In the genomic region with DNA sequence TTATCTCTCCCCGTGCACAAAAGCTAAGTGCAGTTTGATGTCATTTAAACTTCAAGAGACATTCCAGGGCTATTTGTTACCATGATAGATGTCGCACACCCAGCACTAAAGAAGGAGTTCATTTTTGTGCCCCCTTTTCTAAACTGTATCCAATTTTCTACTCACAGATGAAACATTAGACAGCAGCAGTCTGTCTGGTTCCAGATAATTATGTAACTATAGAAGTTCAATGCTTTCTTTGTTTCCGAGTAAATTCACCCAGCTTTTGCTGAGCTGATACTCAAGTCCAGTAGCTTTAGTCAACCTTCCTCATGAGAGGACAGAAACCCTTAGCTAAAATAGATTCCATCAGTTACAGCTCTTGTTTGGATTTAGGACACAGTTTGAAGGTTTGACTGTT, we compare ENCODE assay signal across 27 mouse cellular contexts. TPM values are rescaled to one million over a fixed set of nuclear protein-coding genes. Genes with fewer than 3 reads are reported as not detected.
A peak's percentile ranks its signal among the peaks of the same experiment; 100 is the strongest.
DNase-seq lines count a peak whose midpoint lies in the region; ATAC-seq and TF ChIP-seq lines count a peak whose summit lies in the region.
"Had no signal": no experiment of that assay in that cellular context is flagged by ENCODE, and none has a peak within 500 bp of the region (broad histone marks: within the 10 kb centered on the region; RNA-seq: fewer than 3 reads in every experiment).

No protein-coding gene starts in this region.

- no peak for TF ChIP-seq CTCF in layer of hippocampus, adult 2 months (conservative IDR thresholded peaks at IDR 0.05)
- no peak for TF ChIP-seq CTCF in forebrain, postnatal 0 days (IDR thresholded peaks at IDR 0.05; ENCODE audit: low read depth)

- no peak overlapping the region for H3K4me3 ChIP-seq in layer of hippocampus, adult 2 months
- no peak overlapping the region for H3K4me3 ChIP-seq in embryonic facial prominence, embryonic 15.5 days (replicated peaks)
- no peak overlapping the region for H3K4me3 ChIP-seq in forebrain, postnatal 0 days (ENCODE audit: low read depth, low read length)
- H3K4me3 ChIP-seq: limb, embryonic 12.5 days; liver, embryonic 12.5 days; megakaryocyte, embryonic 14.5 days; neural tube, embryonic 15.5 days had no signal

- DNase-seq in layer of hippocampus, adult 2 months (ENCODE audit: low spot score in 2 of 2), result peak in 1 of 2 experiments; percentile 10
- DNase-seq in layer of hippocampus, adult 9-10 months (ENCODE audit: low spot score), result no peak
- DNase-seq in Muller cell, postnatal 12 days (ENCODE audit: inconsistent ontology term), result peak; percentile 62
- DNase-seq in NIH3T3 (ENCODE audit: low read depth), result peak; percentile 42
- DNase-seq in left cerebral cortex, postnatal 4 days, result no peak
- no peak for DNase-seq in forebrain, postnatal 0 days
- DNase-seq: adrenal gland, postnatal 10 days; cerebellum, adult 11 months; cerebellum, postnatal 10 days; gastrocnemius, postnatal 36 days; kidney, adult 18-20 months; kidney, postnatal 25 days; lung, postnatal 14 days; right cerebral cortex, postnatal 14 days; spleen, adult 18-20 months; thymus, postnatal 25 days had no signal

- no peak overlapping the region for H3K9ac ChIP-seq in embryonic facial prominence, embryonic 15.5 days
- H3K9ac ChIP-seq in forebrain, postnatal 0 days, result no peak overlapping the region
- H3K9ac ChIP-seq: limb, embryonic 12.5 days; liver, embryonic 12.5 days; neural tube, embryonic 15.5 days had no signal

- WGBS in embryonic facial prominence, embryonic 15.5 days, result 22% methylated on average over 3 of the region's 3 CpGs
- 48% methylated on average over 3 of the region's 3 CpGs for WGBS in forebrain, postnatal 0 days

- intact Hi-C loops in left cerebral cortex, postnatal 4 days (cut with DNase I), result no loop called here

- no peak overlapping the region for H3K4me2 ChIP-seq in embryonic facial prominence, embryonic 15.5 days (replicated peaks)
- no peak overlapping the region for H3K4me2 ChIP-seq in forebrain, postnatal 0 days (ENCODE audit: low read depth)
- H3K4me2 ChIP-seq: heart, embryonic 11.5 days; limb, embryonic 12.5 days; liver, embryonic 12.5 days; neural tube, embryonic 15.5 days had no signal

- H3K9me3 ChIP-seq in embryonic facial prominence, embryonic 15.5 days (replicated peaks), result no peaks in the 10 kb centered on the region
- H3K9me3 ChIP-seq in forebrain, postnatal 0 days (ENCODE audit: low read length), result no peaks in the 10 kb centered on the region
- H3K9me3 ChIP-seq: limb, embryonic 12.5 days; liver, embryonic 12.5 days; neural tube, embryonic 15.5 days had no signal

- H3K4me1 ChIP-seq in embryonic facial prominence, embryonic 15.5 days, result 0 out of 2 replicates have a peak, but pooled peaks cover 5% of the 10 kb centered on the region
- no peaks in the 10 kb centered on the region for H3K4me1 ChIP-seq in forebrain, postnatal 0 days (ENCODE audit: insufficient read depth)
- H3K4me1 ChIP-seq: limb, embryonic 12.5 days; liver, embryonic 12.5 days; megakaryocyte, embryonic 14.5 days; neural tube, embryonic 15.5 days had no signal

- H3K27ac ChIP-seq in layer of hippocampus, adult 2 months, result peak overlapping the region; percentile 74
- H3K27ac ChIP-seq in embryonic facial prominence, embryonic 15.5 days (replicated peaks), result 0 out of 2 replicates have a peak overlapping the region, but pooled peaks have one; percentile 34
- no peak overlapping the region for H3K27ac ChIP-seq in forebrain, postnatal 0 days (ENCODE audit: low read depth, low read length)
- H3K27ac ChIP-seq: limb, embryonic 12.5 days; liver, embryonic 12.5 days; neural tube, embryonic 15.5 days had no signal

- no peak for ATAC-seq in embryonic facial prominence, embryonic 15.5 days (ENCODE audit: insufficient number of reproducible peaks, low FRiP score, low TSS enrichment, low read depth)
- no peak for ATAC-seq in forebrain, postnatal 0 days
- ATAC-seq: forebrain, embryonic 14.5 days; liver, embryonic 12.5 days; midbrain, embryonic 16.5 days; Patski had no signal

- no peaks in the 10 kb centered on the region for H3K27me3 ChIP-seq in embryonic facial prominence, embryonic 15.5 days
- H3K27me3 ChIP-seq in forebrain, postnatal 0 days (ENCODE audit: insufficient read depth, low read length), result no peaks in the 10 kb centered on the region
- H3K27me3 ChIP-seq: limb, embryonic 12.5 days; liver, embryonic 12.5 days; megakaryocyte, embryonic 14.5 days; neural tube, embryonic 15.5 days had no signal

- no peaks in the 10 kb centered on the region for H3K36me3 ChIP-seq in embryonic facial prominence, embryonic 15.5 days
- no peaks in the 10 kb centered on the region for H3K36me3 ChIP-seq in forebrain, postnatal 0 days (ENCODE audit: insufficient read depth)
- H3K36me3 ChIP-seq: limb, embryonic 12.5 days; liver, embryonic 12.5 days; neural tube, embryonic 15.5 days had no signal

RNA-seq across cellular contexts. Expression of gene Lum, which starts 19.2 kb away (rescaled TPM):
- total RNA-seq in layer of hippocampus, adult 2 months (2021), result 1 to 10 TPM; 2.6 to 4.3 TPM
- 532 and 550 TPM in 2 replicates for polyA plus RNA-seq in embryonic facial prominence, embryonic 15.5 days (2015; fragmentation: Nextera tagmentation; extraction: Ambion mirVana)
- total RNA-seq in left cerebral cortex, postnatal 4 days (2021), result 1 to 10 TPM; 4.3 to 5.2 TPM
- total RNA-seq in forebrain, postnatal 0 days (2014; rRNA removed), result 4.5 and 11.8 TPM in 2 replicates
- polyA plus RNA-seq in forebrain, postnatal 0 days (2015; fragmentation: Nextera tagmentation; extraction: Ambion mirVana), result 9.4 and 15.6 TPM in 2 replicates
- polyA plus RNA-seq: Patski had no signal

RNA-seq across cellular contexts. Expression of gene Kera, which starts 22.5 kb away (rescaled TPM):
- under 1 TPM in 1 of 2 experiments, not detected in 1; 0.29 TPM for total RNA-seq in layer of hippocampus, adult 2 months (2021)
- 34.6 and 35.7 TPM in 2 replicates for polyA plus RNA-seq in embryonic facial prominence, embryonic 15.5 days (2015; fragmentation: Nextera tagmentation; extraction: Ambion mirVana)
- under 1 TPM; 0.38 to 0.40 TPM for total RNA-seq in left cerebral cortex, postnatal 4 days (2021)
- not detected in 2 replicates for total RNA-seq in forebrain, postnatal 0 days (2014; rRNA removed)
- polyA plus RNA-seq in forebrain, postnatal 0 days (2015; fragmentation: Nextera tagmentation; extraction: Ambion mirVana), result 0.15 and 0.20 TPM in 2 replicates
- polyA plus RNA-seq: forebrain, embryonic 14.5 days; hindbrain, embryonic 11.5 days; liver, embryonic 12.5 days; midbrain, embryonic 16.5 days; Patski had no signal

RNA-seq across cellular contexts. Expression of gene Epyc, which starts 59.7 kb away (rescaled TPM):
- not detected for total RNA-seq in layer of hippocampus, adult 2 months (2021)
- polyA plus RNA-seq in embryonic facial prominence, embryonic 15.5 days (2015; fragmentation: Nextera tagmentation; extraction: Ambion mirVana), result 7.8 and 13.8 TPM in 2 replicates
- under 1 TPM; 0.46 to 0.50 TPM for total RNA-seq in left cerebral cortex, postnatal 4 days (2021)
- 0.15 and 1.2 TPM in 2 replicates for total RNA-seq in forebrain, postnatal 0 days (2014; rRNA removed)
- polyA plus RNA-seq in forebrain, postnatal 0 days (2015; fragmentation: Nextera tagmentation; extraction: Ambion mirVana), result 0.61 and 0.83 TPM in 2 replicates
- total RNA-seq: layer of hippocampus, postnatal 14 days had no signal
- polyA plus RNA-seq: Patski had no signal

Comparison
In these comparisons a context has a peak if more than half of its experiments do, and no peak if none do; other contexts are left out.
1. DNase-seq: peak in Muller cell, postnatal 12 days (single experiment) and NIH3T3 (single experiment); none in layer of hippocampus, adult 9-10 months (single experiment), left cerebral cortex, postnatal 4 days (single experiment) and forebrain, postnatal 0 days (single experiment).